Mouse (Mus musculus) small intestine, adult 2 months (tissue): ENCODE results near the gene Tnfrsf22. TPM values are rescaled to one million over a fixed set of nuclear protein-coding genes. Genes with fewer than 3 reads are reported as not detected.
"Not testable (repeated sequence)": the region's sequence is repeated elsewhere in the genome, so short reads cannot be mapped to it uniquely, and the experiment has no call there.

Experiments used
- H3K27ac ChIP-seq: fragments of 200-500 bp; 2 replicates; pipeline ENCODE4 v1.5.1; 2012; ENCODE audit warnings: low read depth, low read length, control low read depth, inconsistent platforms; ENCODE audit not compliant: insufficient read depth
- H3K27me3 ChIP-seq: fragments of 200-500 bp; 2 replicates; pipeline ENCODE4 v1.6.1; 2012; ENCODE audit warnings: mild to moderate bottlenecking, moderate library complexity, low read length, inconsistent platforms; ENCODE audit not compliant: control insufficient read depth, insufficient read depth
- H3K36me3 ChIP-seq: fragments of 200-500 bp; 2 replicates; pipeline ENCODE4 v1.6.1; 2012; ENCODE audit warnings: mild to moderate bottlenecking, low read length, control low read depth, inconsistent platforms; ENCODE audit not compliant: control insufficient read depth, insufficient read depth
- H3K4me1 ChIP-seq: fragments of 200-500 bp; 2 replicates; pipeline ENCODE4 v1.6.1; 2012; ENCODE audit warnings: low read length, inconsistent platforms, mixed read lengths; ENCODE audit not compliant: control insufficient read depth, insufficient read depth, insufficient read length
- H3K4me3 ChIP-seq: fragments of 200-500 bp; 2 replicates; pipeline ENCODE4 v1.5.1; 2012; ENCODE audit warnings: low read depth, mild to moderate bottlenecking, control low read depth, inconsistent platforms, low read length, moderate library complexity
- CTCF ChIP-seq: fragments of 200-500 bp; IDR thresholded peaks from 2 replicates; pipeline ENCODE4 v1.5.1; 2012; ENCODE audit warnings: low read depth, mild to moderate bottlenecking, control low read depth, inconsistent platforms, low read length, moderate library complexity, mixed read lengths; ENCODE audit not compliant: insufficient replicate concordance, insufficient read length; ENCODE audit errors: extremely low read depth
- POLR2A ChIP-seq: fragments of 200-500 bp; IDR thresholded peaks from 2 replicates; pipeline ENCODE4 v1.6.1; 2012; ENCODE audit warnings: low read depth, mild to moderate bottlenecking, control low read depth, inconsistent platforms, low read length, moderate library complexity
- WGBS: fragments of 180-500 bp; shearing (Covaris S2); methylation state at CpG from one replicate; pipeline ENCODE4 v1.1.7; 2018; 5-methylcytosine and 5-hydroxymethylcytosine counted together
- polyA plus RNA-seq: library from polyadenylated mRNA; depleted of rRNA; stranded (reverse); fragments of >200 nt; gene quantifications from 2 replicates; pipeline ENCODE4 v1.2.3, GENCODE M21; 2012

Gene Tnfrsf22
- polyA plus RNA-seq, 1 experiment = 1.4 TPM

DNA sequence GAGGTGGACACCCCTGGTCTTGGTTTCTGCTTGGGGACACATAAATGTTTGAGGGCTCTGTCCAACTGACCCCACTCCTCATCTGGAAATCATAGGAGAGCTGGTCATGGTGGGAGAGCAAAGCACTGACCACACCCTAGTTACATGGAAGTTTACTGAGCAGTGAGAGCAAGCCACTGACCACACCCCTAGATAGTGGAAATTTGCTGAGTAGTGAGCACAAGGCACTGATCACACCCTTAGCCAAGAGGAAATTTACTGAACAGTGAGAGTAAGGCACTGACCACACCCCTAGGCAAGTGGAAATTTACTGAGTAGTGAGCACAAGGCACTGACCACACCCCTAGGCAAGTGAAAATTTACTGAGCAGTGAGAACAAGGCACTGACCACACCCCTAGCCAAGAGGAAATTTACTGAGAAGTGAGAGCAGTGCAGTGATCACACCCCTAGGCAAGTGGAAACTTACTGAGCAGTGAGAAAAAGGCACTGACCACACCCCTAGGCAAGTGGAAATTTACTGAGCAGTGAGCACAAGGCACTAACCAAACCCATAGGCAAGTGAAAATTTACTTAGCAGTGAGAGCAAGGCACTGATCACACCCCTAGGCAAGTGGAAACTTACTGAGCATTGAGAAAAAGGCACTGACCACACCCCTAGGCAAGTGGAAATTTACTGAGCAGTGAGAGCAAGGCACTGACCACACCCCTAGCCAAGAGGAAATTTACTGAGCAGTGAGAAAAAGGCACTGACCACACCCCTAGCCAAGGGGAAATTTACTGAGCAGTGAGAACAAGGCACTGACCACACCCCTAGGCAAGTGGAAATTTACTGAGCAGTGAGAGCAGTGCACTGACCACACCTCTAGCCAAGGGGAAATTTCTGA lies 17.2 kb upstream of the Tnfrsf22 start:
- Histone ChIP-seq H3K36me3 (no peaks in the 10 kb centered on the region), H3K27ac (peak overlapping the region; percentile 27), H3K27me3 (no peaks in the 10 kb centered on the region), H3K4me3 (no peak overlapping the region), H3K4me1 (no peaks in the 10 kb centered on the region)
- TF ChIP-seq CTCF = no peak

DNA sequence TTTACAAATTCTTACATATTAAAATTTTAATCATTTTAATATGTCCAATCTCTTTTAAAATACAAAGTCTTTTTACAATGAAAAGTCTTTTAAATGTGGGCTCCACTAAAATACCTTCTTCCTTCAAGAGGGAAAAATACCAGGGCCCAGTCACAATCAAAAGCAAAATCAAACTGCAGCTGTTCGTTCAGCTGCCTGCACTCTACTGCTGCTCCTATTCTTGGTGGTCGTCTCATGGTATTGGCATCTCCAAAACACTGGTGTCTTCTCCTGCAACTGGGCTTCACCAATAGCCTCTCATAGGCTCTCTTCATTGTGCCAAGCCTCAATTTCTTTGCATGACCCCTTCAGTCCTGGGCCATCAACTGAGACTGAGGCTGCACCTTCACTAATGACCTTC lies 14.0 kb upstream of the Tnfrsf22 start:
- no peak overlapping the region for H3K27ac ChIP-seq
- WGBS = 81% methylated on average over 2 of the region's 2 CpGs
- H3K4me1 ChIP-seq = no peaks in the 10 kb centered on the region
- H3K36me3 ChIP-seq = no peaks in the 10 kb centered on the region
- H3K4me3 ChIP-seq = no peak overlapping the region
- no peaks in the 10 kb centered on the region for H3K27me3 ChIP-seq
- TF ChIP-seq CTCF = no peak
- no peak for TF ChIP-seq POLR2A

GRCm38 (mm10) chr7:143660797-143661196 lies 11.3 kb upstream of the Tnfrsf22 start:
- H3K27ac ChIP-seq = no peak overlapping the region
- H3K27me3 ChIP-seq = no peaks in the 10 kb centered on the region
- no peaks in the 10 kb centered on the region for H3K4me1 ChIP-seq
- H3K36me3 ChIP-seq = no peaks in the 10 kb centered on the region
- H3K4me3 ChIP-seq = no peak overlapping the region
- TF ChIP-seq CTCF (no peak), POLR2A (no peak)

DNA sequence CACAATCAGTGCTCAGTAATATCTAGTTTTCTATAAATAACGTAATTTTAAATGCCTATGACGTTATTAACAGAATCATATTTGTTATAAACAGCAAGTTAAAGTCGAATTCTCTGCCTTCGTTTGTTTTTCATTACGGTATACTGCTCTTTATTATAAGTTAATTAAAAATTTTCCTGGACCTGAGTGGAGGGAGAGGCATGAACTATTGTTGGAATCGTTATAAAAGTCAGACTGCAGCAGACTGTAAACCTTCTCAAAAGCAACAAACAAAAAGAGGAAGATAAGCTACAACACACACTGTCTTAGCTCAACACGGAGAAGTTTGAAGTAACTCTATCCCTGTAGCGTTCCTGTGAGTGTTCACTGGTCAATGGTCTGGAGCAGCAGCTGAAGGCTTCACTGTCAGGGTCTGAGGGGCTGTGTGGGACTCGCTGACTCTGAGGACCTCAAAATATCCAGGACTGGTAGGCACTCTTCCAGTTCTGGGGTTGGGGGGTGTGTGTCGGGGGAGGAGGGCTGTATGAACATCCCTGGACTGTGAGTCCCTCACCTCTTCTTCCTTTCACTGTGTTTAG lies 397 bp upstream of the Tnfrsf22 start:
- not testable (repeated sequence) for H3K27ac ChIP-seq, H3K27me3 ChIP-seq, H3K36me3 ChIP-seq, H3K4me1 ChIP-seq
- peak overlapping the region; percentile 79; the same call in 1 of the 2 replicates for H3K4me3 ChIP-seq
- WGBS = 49% methylated on average over 10 of the region's 10 CpGs

DNA sequence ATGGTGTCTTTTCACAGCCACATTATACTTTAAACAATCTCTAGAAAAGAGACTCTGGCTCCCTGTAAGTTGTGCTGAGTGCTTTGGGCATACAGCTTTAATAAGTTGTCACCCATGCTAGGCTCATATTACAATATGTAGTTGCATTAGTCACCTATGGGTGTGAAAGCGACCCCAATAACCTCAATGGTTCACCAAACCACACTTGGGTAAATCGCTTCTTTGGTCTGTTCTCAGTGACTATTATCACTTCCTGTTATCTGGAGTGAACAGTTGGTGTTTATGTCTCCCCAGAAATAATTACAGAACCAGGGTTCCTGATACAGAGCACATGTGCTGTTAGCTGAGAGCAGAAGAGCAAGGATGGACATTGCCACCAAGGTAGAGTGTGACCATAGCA lies 5.5 kb downstream of the Tnfrsf22 start:
- not testable (repeated sequence) for H3K27me3 ChIP-seq, H3K4me3 ChIP-seq, H3K36me3 ChIP-seq, H3K4me1 ChIP-seq, H3K27ac ChIP-seq
- 79% methylated on average over 2 of the region's 2 CpGs for WGBS

- no peak for TF ChIP-seq CTCF
- no peak for TF ChIP-seq POLR2A
- WGBS = 83% methylated on average over 1 of the region's 1 CpGs
- H3K4me1 ChIP-seq = no peaks in the 10 kb centered on the region
- H3K27me3 ChIP-seq = no peaks in the 10 kb centered on the region; the same call in 1 of the 2 replicates
- H3K27ac ChIP-seq = no peak overlapping the region
- no peak overlapping the region for H3K4me3 ChIP-seq
- H3K36me3 ChIP-seq = no peaks in the 10 kb centered on the region
These were observed 12.8 kb downstream of the Tnfrsf22 start for GRCm38 (mm10) chr7:143636674-143637073.

DNA sequence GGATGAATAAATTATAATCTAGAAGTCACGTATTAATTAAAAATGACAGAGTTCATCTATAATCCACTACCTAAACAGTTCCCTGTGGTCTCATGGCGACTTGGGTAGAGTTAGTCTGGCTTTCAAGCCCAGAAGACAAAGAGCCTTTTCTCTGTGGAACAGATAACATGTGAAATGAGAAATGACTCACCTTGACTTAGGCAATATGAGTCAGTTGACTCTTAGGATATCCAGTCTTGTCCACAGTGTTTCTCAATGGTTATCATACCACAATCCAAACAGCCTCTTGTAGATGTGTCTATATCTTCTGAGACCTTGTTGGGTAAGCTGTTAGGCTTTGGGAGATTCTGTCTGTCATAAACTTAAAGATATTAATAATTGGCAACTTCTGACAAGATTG lies 18.0 kb downstream of the Tnfrsf22 start:
- H3K4me1 ChIP-seq = no peaks in the 10 kb centered on the region
- no peaks in the 10 kb centered on the region; the same call in 1 of the 2 replicates for H3K27me3 ChIP-seq
- TF ChIP-seq CTCF (no peak), POLR2A (no peak)
- H3K36me3 ChIP-seq = no peaks in the 10 kb centered on the region
- WGBS = 45% methylated on average over 2 of the region's 2 CpGs
- H3K4me3 ChIP-seq = no peak overlapping the region
- no peak overlapping the region for H3K27ac ChIP-seq
